Mouse (Mus musculus): ENCODE results near the gene Cenpx. TPM values are rescaled to one million over a fixed set of nuclear protein-coding genes. Genes with fewer than 3 reads are reported as not detected.
"Not testable (repeated sequence)": the region's sequence is repeated elsewhere in the genome, so short reads cannot be mapped to it uniquely, and the experiment has no call there.

The Cenpx gene
- 99.1 and 105 TPM in 2 replicates for polyA plus RNA-seq (2014; fragmentation: Nextera tagmentation; extraction: Ambion mirVana)

DNA sequence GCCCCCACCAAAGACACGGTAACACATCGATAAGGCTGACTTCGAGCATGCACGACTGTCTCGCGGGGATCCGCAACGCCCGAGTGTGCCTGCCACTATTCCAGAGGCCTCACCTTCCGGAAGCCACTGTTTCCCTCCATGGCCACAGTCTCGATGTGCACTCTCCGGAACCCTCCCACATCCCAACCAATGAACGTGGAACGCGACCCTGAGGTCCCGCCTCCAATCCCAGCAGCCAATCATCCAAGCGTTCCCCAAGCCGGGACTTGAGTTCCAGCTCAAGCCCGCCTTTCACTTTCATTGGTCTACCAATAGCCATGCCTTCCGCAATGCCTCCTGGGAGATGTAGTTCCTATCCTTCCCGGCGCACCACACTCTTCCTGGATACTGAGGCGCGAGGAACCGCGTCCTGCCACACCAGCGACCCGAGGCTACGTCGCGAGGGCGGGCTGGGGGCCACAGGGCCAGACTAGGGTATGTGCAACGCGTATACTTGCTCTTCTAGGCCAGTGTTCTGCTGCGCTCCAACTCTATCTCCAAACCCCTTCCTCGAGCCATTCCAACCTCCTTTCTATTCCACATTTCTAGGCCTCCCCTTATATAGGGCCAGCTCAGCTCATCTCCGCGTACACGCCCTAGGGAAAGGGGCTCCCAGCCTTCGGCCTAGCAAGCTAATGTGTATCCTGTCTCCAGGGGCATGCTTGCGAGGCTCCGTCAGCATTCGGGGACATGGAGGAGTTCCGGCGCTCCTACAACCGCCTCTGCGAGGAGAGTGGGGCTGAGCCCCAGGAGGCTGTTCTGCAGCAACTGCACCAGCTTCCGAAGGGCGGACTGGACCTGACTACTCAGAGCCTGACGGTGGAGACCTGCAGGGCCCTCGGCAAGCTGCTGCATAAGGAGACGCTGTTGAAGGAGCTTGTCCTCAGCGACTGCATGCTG is at the start of gene Cenpx, which contains the start of gene Lrrc45:
Gene Cenpx, minus strand, starts transcription at position 159 of the 939 bp plus-strand sequence.
Gene Lrrc45, plus strand, starts transcription at position 346 of the 939 bp plus-strand sequence.
- Histone ChIP-seq H3K4me1 (ENCODE audit: control insufficient read depth, insufficient read depth, low read length) (peaks cover 19% of the 10 kb centered on the region), H3K27me3 (ENCODE audit: control insufficient read depth, insufficient read depth, low read length) (no peaks in the 10 kb centered on the region), H3K9me3 (ENCODE audit: control insufficient read depth, low read length) (no peaks in the 10 kb centered on the region), H3K27ac (replicated peaks; ENCODE audit: low read depth, low read length) (peak within 1 kb of the TSS; percentile 79), H3K36me3 (ENCODE audit: control insufficient read depth, insufficient read depth, low read length) (peaks cover 54% of the 10 kb centered on the region), H3K9ac (replicated peaks; ENCODE audit: low read length) (peak within 1 kb of the TSS; percentile 71), H3K4me2 (ENCODE audit: low read length) (peak within 1 kb of the TSS; percentile 98), H3K4me3 (replicated peaks; ENCODE audit: low read depth, low read length) (peak within 1 kb of the TSS; percentile 59)
- 2% methylated on average over 53 of the region's 53 CpGs for WGBS
- ATAC-seq (ENCODE audit: low FRiP score, low TSS enrichment) (peak; percentile 96), DNase-seq (peak; percentile 99)

- not testable (repeated sequence) for H3K4me2 ChIP-seq (ENCODE audit: low read length); H3K4me1 ChIP-seq (ENCODE audit: control insufficient read depth, insufficient read depth, low read length); H3K9ac ChIP-seq (replicated peaks; ENCODE audit: low read length); H3K36me3 ChIP-seq (ENCODE audit: control insufficient read depth, insufficient read depth, low read length); H3K9me3 ChIP-seq (ENCODE audit: control insufficient read depth, low read length); ATAC-seq (ENCODE audit: low FRiP score, low TSS enrichment); H3K27me3 ChIP-seq (ENCODE audit: control insufficient read depth, insufficient read depth, low read length); DNase-seq; H3K27ac ChIP-seq (replicated peaks; ENCODE audit: low read depth, low read length); H3K4me3 ChIP-seq (replicated peaks; ENCODE audit: low read depth, low read length)
- 20% methylated on average over 14 of the region's 14 CpGs for WGBS
Measured at GRCm38 (mm10) chr11:120762672-120763041, 49.1 kb upstream of the Cenpx start, which contains the start of gene Hmga1b. TSS of gene Hmga1b (plus strand) at chr11:120762794.

DNA sequence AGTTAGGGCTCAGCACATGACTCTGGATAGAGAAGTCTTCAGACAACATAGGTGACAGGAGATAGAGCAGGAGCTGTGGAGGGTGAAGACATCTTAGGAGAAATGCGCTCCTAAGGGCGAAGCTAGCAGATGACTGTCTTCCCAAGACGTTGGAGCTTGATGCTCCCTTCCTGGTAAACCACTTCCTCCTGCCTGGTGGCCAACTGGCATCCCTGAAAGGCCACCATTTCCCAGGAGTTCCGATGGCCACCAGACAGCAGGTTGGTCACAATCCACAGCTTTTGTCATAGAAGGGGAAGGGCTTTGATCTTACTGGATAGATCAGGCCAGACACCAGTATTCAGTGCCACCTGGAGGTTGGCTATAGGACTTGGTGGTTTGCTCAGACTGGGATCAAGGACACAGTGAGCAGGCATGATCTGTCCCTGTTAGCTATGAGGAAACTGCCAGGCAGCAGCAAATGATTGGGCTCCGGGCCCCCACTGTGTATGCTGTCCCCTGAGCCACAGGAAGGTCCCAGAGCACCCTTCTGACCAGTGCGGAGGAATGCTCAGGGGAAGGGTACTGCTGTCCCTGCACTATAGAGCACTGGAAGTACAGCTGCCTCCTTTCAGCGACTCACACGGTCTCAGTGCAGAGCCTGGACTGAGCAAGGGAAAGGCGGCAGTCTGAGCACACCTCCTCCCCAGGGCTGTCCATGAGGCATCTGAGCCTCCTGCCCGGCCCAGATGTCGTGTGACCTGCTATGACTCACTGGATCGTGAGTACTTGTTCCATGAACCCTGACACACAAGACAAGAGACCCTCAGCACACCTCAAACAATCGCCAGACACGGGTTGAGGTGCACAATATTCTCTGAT is 48.5 kb upstream of the Cenpx start:
- Histone ChIP-seq H3K4me3 (replicated peaks; ENCODE audit: low read depth, low read length) (no peak overlapping the region), H3K4me1 (ENCODE audit: control insufficient read depth, insufficient read depth, low read length) (no peaks in the 10 kb centered on the region), H3K9ac (replicated peaks; ENCODE audit: low read length) (no peak overlapping the region), H3K36me3 (ENCODE audit: control insufficient read depth, insufficient read depth, low read length) (no peaks in the 10 kb centered on the region), H3K4me2 (ENCODE audit: low read length) (no peak overlapping the region), H3K27me3 (ENCODE audit: control insufficient read depth, insufficient read depth, low read length) (peaks cover 5% of the 10 kb centered on the region; the same call in 1 of the 2 replicates), H3K9me3 (ENCODE audit: control insufficient read depth, low read length) (peaks cover 3% of the 10 kb centered on the region; the same call in 1 of the 2 replicates), H3K27ac (replicated peaks; ENCODE audit: low read depth, low read length) (no peak overlapping the region)
- DNase-seq = no peak
- ATAC-seq (ENCODE audit: low FRiP score, low TSS enrichment) = no peak
- WGBS = 77% methylated on average over 14 of the region's 14 CpGs

GRCm38 (mm10) chr11:120760236-120760635 is 46.7 kb upstream of the Cenpx start:
- WGBS = 94% methylated on average over 9 of the region's 9 CpGs
- Histone ChIP-seq H3K4me3 (replicated peaks; ENCODE audit: low read depth, low read length) (no peak overlapping the region), H3K27me3 (ENCODE audit: control insufficient read depth, insufficient read depth, low read length) (peaks cover 5% of the 10 kb centered on the region; the same call in 1 of the 2 replicates), H3K9ac (replicated peaks; ENCODE audit: low read length) (no peak overlapping the region), H3K4me1 (ENCODE audit: control insufficient read depth, insufficient read depth, low read length) (no peaks in the 10 kb centered on the region), H3K27ac (replicated peaks; ENCODE audit: low read depth, low read length) (no peak overlapping the region), H3K36me3 (ENCODE audit: control insufficient read depth, insufficient read depth, low read length) (no peaks in the 10 kb centered on the region), H3K4me2 (ENCODE audit: low read length) (no peak overlapping the region), H3K9me3 (ENCODE audit: control insufficient read depth, low read length) (peaks cover 3% of the 10 kb centered on the region; the same call in 1 of the 2 replicates)
- DNase-seq (no peak), ATAC-seq (ENCODE audit: low FRiP score, low TSS enrichment) (no peak)

GRCm38 (mm10) chr11:120751606-120752005 is 38.1 kb upstream of the Cenpx start:
- no peak overlapping the region for H3K4me3 ChIP-seq (replicated peaks; ENCODE audit: low read depth, low read length)
- no peaks in the 10 kb centered on the region for H3K9me3 ChIP-seq (ENCODE audit: control insufficient read depth, low read length)
- DNase-seq (no peak), ATAC-seq (ENCODE audit: low FRiP score, low TSS enrichment) (no peak)
- WGBS = 72% methylated on average over 4 of the region's 4 CpGs
- no peaks in the 10 kb centered on the region for H3K36me3 ChIP-seq (ENCODE audit: control insufficient read depth, insufficient read depth, low read length)
- no peaks in the 10 kb centered on the region for H3K27me3 ChIP-seq (ENCODE audit: control insufficient read depth, insufficient read depth, low read length)
- H3K27ac ChIP-seq (replicated peaks; ENCODE audit: low read depth, low read length) = no peak overlapping the region
- no peak overlapping the region for H3K9ac ChIP-seq (replicated peaks; ENCODE audit: low read length)
- no peaks in the 10 kb centered on the region for H3K4me1 ChIP-seq (ENCODE audit: control insufficient read depth, insufficient read depth, low read length)
- no peak overlapping the region for H3K4me2 ChIP-seq (ENCODE audit: low read length)

DNA sequence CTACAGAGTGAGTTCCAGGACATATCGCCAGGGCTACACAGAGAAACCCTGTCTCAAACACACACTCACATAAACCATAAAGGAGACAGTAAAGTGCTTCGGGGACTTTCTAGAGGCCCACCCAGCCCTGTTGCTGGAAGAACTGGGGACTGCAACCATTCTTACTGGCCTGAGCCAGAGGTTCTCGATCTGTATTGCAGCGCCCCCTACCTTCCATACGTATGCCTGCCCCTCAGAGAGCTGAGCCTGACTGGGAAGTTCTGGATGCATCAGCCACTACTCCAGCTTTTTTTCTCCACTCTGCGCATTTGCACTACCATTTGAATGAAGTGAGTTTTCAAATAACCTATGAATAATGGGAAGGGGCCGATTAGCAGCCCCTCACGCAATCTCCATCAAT is 35.9 kb upstream of the Cenpx start:
- 61% methylated on average over 8 of the region's 8 CpGs for WGBS

DNA sequence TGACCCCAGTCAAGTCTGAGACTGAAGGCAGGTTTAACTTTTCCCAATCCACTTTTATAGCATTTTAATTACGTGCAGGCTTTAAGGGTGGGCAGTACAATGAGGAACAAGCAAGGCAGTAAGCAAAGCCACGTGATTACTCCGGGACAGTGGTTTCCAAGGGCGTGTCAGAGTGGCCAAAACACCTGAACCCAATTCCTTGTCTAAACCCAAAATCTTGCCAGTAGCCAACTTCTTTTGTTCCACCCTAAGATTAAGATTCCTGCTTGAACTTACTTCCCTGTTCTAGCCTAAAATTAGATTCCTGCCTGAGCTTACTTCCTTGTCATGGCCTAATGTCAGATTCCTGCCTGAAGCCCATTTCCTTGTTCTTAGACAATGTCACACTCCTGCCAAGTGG is 34.4 kb upstream of the Cenpx start:
- ATAC-seq (ENCODE audit: low FRiP score, low TSS enrichment) = no peak
- H3K9ac ChIP-seq (replicated peaks; ENCODE audit: low read length) = no peak overlapping the region
- 80% methylated on average over 4 of the region's 4 CpGs for WGBS
- H3K4me2 ChIP-seq (ENCODE audit: low read length) = no peak overlapping the region
- no peaks in the 10 kb centered on the region for H3K9me3 ChIP-seq (ENCODE audit: control insufficient read depth, low read length)
- H3K27me3 ChIP-seq (ENCODE audit: control insufficient read depth, insufficient read depth, low read length) = no peaks in the 10 kb centered on the region
- no peaks in the 10 kb centered on the region for H3K36me3 ChIP-seq (ENCODE audit: control insufficient read depth, insufficient read depth, low read length)
- H3K4me3 ChIP-seq (replicated peaks; ENCODE audit: low read depth, low read length) = no peak overlapping the region
- DNase-seq = no peak
- H3K27ac ChIP-seq (replicated peaks; ENCODE audit: low read depth, low read length) = no peak overlapping the region
- no peaks in the 10 kb centered on the region for H3K4me1 ChIP-seq (ENCODE audit: control insufficient read depth, insufficient read depth, low read length)

More for the DNA sequence above, 35.9 kb upstream of the Cenpx start:
- Histone ChIP-seq H3K9me3 (ENCODE audit: control insufficient read depth, low read length) (no peaks in the 10 kb centered on the region), H3K27me3 (ENCODE audit: control insufficient read depth, insufficient read depth, low read length) (no peaks in the 10 kb centered on the region), H3K4me3 (replicated peaks; ENCODE audit: low read depth, low read length) (no peak overlapping the region), H3K4me2 (ENCODE audit: low read length) (no peak overlapping the region), H3K9ac (replicated peaks; ENCODE audit: low read length) (no peak overlapping the region), H3K4me1 (ENCODE audit: control insufficient read depth, insufficient read depth, low read length) (no peaks in the 10 kb centered on the region), H3K27ac (replicated peaks; ENCODE audit: low read depth, low read length) (no peak overlapping the region), H3K36me3 (ENCODE audit: control insufficient read depth, insufficient read depth, low read length) (no peaks in the 10 kb centered on the region)
- ATAC-seq (ENCODE audit: low FRiP score, low TSS enrichment) (no peak), DNase-seq (peak; percentile 25)

- Histone ChIP-seq H3K27me3 (ENCODE audit: control insufficient read depth, insufficient read depth, low read length) (no peaks in the 10 kb centered on the region), H3K9ac (replicated peaks; ENCODE audit: low read length) (no peak overlapping the region), H3K4me3 (replicated peaks; ENCODE audit: low read depth, low read length) (no peak overlapping the region), H3K36me3 (ENCODE audit: control insufficient read depth, insufficient read depth, low read length) (no peaks in the 10 kb centered on the region), H3K4me2 (ENCODE audit: low read length) (no peak overlapping the region), H3K4me1 (ENCODE audit: control insufficient read depth, insufficient read depth, low read length) (no peaks in the 10 kb centered on the region), H3K9me3 (ENCODE audit: control insufficient read depth, low read length) (no peaks in the 10 kb centered on the region), H3K27ac (replicated peaks; ENCODE audit: low read depth, low read length) (no peak overlapping the region)
- DNase-seq = no peak
- WGBS = 78% methylated on average over 7 of the region's 7 CpGs
- ATAC-seq (ENCODE audit: low FRiP score, low TSS enrichment) = no peak
Measured at GRCm38 (mm10) chr11:120744121-120744701, 30.7 kb upstream of the Cenpx start.
